Mouse (Mus musculus): ENCODE measurements around the gene Sgk1. TPM values are rescaled to one million over a fixed set of nuclear protein-coding genes. Genes with fewer than 3 reads are reported as not detected.
"Not testable (repeated sequence)": the region's sequence is repeated elsewhere in the genome, so short reads cannot be mapped to it uniquely, and the experiment has no call there.

Sgk1 gene
- total RNA-seq, 2 experiments from 2014 or later, result 75.5 to 79.8 TPM

DNA sequence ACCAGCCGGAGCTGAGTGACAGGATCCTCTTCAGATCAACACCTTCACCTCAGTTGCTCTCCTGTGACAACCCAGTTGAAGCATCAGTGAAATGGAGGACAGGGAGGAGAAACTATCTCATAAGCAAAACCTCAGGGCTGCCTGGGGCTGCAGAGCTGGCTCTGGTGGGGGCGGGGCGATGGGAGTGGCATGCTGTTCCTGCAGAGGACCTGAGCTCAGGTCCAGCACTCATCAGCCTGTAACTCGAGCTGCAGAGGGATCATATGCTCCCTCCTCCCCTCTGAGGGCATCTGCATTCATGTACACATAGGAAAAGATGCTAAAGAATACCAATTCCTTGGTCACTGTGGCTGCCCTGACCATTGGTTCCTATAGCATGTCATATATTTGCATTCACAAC, 15.5 kb upstream of the Sgk1 start:
- no peak for DNase-seq

DNA sequence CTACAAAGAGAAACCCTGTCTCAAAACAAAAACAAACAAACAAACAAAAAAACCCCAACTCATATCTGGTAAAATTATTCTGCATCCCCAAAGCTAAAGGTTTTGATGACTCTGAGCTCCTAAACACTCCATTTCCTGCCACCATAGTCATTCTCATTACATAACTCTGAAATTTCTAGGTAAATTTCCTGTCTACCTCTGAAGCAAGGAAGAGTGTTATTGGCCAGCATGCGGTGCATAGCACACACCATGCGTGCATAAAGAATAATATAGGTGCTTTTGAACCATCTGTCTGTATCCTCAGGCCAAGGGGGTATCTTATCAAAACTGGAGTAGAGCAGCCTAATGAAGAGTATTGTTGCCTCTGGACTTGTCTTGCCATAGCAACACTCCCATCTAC, 13.8 kb upstream of the Sgk1 start:
- no peak for DNase-seq

DNA sequence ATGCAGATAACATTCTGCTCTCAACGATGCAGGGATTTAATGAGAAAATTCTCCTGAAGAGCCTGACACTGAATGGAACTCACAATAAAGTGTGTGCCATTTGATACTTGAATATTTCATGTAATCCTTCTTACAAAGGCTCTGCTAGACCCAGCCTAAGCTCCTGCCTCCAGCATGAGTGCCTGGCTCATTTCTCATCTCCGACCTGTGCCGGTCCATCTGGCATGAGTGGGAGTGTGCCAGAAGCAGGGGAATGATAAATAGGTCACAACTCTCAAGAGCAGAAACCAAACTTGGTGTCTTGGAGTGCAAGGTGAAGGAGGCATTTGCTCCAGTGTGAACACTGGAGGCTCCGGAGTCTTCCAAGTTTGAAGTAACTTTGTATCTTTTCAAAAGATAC, 13.4 kb upstream of the Sgk1 start:
- DNase-seq, result no peak

DNA sequence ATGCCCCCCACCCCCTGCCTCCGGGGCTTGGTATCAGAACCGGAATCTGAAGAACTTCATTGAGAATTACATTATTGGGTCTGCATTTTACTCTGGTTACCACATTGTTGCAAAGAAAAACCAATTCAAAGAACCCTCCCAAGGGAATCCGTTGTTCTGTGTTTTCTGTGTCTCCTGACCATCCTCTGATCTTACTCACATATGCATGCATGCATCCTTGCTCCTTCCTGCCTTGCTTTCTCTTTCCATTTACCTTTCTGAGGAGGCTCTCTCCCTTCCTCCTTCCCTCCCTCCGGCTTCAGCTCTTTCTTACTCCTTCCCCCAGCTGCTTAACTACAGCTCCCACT, 174 bp upstream of the Sgk1 start:
- no peak for DNase-seq

DNA sequence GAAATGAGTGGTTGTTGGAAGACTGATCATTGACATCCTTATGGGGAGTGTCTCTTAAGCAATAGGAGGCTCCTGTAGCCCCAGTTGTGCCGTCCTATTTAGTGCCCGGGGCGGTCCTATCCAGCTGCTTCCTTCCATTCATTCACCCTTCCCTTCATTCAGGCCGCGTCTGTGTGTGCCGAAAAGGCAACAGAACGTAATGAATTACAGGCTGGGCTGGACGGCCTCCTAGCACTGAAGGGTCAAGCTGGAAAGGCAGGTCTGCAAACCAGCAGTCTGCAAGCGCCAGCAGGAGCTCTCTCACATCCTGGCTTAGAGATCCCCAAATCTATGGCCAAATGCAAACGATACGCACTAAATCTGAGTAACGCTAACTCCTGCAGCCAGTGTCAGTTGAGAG, 1.6 kb downstream of the Sgk1 start:
- no peak for DNase-seq

DNA sequence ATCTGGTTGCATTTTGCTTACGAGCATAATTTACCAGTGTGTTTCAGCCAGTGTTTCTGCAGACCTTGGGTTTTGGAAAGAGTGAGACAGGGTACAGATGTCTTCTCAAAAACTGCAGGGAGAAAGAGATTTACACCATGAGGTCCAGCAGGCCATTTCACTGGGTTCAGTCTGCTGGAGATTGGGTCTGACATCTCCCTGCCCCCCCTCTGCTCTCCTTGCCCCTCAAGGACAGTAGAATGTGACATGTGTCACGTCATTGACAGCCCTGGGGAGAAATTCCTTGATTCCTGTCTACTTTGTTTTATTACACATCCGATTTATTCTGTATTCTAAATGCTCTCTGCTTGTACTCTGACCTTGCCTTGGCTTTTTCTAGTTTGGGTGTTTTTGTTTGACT, 2.5 kb downstream of the Sgk1 start:
- no peak for DNase-seq

DNA sequence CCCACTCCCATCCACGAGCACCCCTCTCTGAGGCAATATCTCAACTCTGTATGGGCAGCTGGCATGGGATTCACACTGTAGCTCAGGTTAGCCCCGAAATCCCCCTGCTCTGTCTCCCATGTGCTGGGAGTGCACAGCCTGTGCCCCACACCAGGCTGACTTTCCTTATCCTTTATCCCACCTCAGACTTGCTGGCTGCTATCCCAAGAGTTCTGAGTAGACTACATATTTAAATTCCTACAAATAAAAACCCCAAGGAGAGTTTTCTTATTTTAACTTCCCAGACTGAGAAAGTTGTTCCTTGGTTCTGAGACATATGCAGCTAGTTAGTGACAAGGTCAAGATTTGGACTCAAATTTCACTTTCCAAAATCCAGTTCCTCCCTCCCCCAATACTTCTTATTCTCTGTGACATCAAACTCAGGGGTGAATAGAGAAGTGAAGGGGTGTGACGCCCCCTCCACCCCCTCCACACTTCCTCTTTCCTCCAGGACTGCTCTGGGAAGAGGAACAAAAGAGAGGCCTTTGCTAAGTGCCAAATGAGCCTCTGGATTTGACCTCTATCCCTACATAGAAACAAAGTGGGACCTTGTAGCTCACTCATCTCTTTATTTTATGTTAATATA, 7.3 kb downstream of the Sgk1 start:
- DNase-seq, result peak in 1 of 2 experiments; percentile 71

DNA sequence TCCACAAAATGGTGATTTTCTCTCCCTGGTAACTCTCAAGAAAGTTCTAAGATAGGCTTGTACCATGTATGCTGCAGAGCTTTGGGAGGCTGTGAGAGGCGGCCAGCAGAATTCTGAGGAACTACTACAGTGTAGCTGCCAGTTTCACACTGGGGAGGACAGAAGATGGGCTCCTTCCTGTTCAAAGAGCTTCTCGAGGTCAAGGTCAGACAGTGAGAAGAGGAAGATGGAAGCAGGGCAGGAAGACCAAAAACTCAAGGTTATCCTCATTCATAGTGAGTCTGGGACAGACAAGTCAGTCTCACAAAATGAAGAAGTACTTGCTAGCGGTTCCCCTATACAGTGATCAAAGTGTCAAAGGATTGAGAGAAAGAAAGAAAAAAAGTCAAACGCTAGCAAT, 8.3 kb downstream of the Sgk1 start:
- peak in 1 of 2 experiments; percentile 35 for DNase-seq

DNA sequence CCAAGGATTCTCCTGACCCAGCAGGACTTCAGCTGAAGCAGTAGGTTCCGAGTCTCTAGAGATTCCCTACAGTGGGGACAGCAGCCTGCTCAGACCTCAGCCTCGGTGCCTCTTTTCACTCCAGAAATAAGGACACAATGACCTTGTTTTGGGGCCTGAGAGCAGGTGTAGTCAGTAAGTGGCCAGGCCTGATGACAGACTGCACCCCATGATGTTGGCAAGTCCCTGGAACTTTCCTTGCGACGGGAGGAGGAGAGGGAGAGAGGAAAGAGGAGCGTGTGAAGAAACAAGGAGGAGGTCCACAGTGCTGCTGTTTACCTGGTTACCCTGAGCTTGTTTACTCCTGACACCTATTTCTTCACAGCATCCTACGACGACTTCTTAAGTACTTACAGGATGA, 9.5 kb downstream of the Sgk1 start:
- DNase-seq, result no peak

DNA sequence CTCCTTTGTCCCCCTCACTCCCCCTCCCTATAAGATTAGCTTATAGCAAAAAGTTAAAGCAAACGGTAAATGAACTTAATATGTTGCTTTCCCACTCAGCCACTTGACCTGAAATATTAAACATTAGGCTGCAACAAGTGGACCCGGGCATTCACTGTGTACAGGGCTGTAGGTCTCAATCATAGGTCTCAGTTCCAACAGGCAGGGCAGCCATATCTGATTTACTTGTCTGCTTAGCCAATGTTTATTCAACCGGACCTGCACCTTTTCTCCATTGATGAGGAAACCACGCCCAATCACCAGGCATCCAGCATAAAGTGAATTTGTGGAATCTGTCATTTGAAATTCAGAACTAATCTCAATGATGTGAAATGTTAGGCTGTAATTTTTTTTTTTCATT, 10.1 kb downstream of the Sgk1 start:
- DNase-seq, result no peak

DNA sequence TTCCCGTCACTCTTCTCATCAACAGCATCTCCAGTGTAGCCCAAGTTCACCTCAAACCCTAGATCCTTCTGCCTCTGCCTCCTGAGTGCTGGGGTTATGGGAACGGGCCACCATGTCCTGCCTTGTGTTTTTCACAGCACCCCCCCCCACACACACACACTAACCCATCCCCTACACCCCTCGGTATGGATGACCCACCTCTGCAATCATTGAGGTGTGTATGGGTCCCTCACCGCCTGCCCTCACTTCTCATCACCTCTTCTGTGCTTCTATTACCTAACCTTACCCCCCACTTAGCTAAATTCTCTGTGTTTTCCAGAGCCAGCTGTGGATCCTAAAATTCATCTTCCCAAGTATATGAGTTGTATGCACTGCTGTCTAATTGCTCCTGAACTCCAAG, 16.4 kb downstream of the Sgk1 start:
- DNase-seq, result no peak

DNA sequence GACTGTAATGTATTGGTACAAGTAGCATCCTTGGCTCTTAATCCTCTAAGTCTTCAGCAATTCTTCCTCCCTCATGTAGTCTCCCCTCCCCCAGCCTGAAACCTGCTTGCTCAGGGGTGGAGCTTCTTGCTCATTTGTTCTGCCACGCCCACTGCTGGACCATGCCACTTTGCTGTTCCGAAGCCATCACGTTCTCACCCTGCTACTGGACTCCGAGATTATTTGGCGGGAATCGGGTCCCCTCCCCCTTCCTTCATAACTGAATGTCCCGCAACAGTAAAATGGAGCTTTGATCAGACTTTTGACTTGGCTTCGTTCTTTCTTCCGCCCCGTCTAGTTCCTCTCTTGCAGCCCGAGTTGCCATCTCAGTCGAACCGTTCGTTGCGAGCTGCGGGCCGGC, 16.9 kb downstream of the Sgk1 start:
- DNase-seq, result not testable (repeated sequence)

DNA sequence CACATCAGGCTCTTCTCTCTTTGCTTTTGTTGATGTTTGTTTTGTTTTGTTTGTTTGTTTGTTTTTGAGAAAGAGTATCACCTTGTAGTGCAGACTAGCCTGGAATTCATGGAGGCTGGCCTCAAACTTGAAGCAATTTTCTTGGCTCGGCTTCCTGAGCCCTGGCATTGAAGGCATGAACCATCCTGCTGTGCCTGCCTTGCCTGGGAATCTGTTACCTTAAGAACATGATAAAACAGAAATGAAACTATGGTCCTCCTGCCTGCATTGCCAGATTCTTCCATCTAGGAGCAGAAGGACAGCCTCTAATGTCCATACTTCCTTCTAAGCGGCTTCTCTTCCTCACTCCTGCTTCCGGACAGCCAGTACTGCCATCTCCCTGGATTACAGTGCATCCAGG, 17.4 kb downstream of the Sgk1 start:
- no peak for DNase-seq

DNA sequence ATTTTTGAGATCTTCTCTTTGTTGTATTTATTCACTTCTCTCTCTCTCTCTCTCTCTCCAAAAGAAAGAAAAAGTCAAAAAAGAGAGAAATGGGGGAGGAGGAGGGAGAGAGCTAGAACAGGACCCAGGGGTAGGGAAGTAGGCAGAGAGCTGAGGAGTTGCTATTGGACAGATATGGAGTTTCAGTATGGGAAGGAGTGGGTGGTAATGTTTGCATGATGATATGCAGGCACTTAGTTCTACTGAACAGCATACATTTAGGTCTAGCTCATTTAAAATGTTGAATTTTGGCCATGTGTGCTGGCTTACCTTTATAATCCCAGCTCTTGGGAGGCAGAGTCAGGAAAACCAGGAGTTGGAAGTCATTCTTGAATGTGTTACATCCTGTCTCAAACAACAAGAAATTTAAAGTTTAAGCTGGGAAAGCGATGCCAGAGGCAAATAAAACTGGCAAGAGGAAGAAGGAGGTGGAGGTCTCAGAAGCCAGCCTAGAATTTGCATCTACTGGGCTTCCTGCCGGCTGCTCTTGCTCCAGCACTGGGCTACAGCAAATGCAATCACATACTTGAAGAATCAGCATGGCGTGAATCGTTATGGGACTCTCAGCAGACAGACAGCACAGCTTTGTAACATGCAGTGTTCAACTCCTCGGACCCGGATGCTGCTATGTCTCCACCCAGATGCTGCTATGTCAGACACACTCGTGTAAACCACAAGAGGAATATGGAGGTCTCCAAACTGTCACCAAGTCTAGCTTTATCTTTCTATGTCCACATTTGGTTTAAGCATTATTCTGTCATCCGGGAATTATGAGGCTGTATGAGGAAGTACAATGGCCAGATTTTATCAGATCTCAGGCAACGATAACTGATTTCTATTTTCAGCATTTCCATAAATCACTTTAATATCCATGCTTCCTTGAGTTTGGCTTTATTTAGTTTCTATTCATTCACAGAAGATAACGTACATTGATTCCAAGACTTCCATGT, 20.5 kb downstream of the Sgk1 start:
- DNase-seq, result peak in 1 of 2 experiments; percentile 39

DNA sequence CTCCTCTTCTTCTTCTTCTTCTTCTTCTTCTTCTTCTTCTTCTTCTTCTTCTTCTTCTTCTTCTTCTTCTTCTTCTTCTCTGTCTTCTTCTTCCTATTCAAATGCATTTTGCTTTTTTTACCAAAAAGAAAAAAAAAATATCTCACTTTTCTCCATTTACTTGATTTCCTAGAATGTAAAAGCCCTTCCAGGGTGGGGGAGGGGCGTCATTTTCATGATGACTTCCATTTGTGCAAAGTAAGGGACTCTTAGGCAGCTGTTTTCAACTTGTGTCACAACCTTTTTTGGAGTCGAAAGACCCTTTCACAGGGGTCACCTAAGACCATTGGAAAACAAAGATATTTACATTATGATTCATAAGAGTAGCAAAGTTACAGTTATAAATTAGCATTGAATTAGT, 22.2 kb downstream of the Sgk1 start:
- DNase-seq, result no peak

DNA sequence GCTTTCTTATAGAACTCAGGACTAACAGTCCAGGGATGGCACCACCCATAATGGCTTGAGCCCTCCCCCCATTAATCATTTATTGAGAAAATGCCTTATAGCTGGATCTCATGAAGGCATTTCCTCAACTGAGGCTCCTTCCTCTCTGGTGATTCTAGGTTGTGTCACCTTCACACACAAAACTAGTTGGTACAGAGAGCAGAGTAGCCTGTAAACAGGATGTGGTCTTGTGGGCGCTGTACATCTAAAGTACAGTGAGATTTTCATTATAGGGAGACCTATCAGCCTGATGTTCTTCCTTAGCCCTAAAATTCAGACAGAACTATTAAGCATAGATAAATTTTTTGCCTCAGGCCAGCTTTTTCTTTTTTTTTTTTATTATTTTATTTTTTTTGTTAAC, 23.6 kb downstream of the Sgk1 start:
- no peak for DNase-seq

DNA sequence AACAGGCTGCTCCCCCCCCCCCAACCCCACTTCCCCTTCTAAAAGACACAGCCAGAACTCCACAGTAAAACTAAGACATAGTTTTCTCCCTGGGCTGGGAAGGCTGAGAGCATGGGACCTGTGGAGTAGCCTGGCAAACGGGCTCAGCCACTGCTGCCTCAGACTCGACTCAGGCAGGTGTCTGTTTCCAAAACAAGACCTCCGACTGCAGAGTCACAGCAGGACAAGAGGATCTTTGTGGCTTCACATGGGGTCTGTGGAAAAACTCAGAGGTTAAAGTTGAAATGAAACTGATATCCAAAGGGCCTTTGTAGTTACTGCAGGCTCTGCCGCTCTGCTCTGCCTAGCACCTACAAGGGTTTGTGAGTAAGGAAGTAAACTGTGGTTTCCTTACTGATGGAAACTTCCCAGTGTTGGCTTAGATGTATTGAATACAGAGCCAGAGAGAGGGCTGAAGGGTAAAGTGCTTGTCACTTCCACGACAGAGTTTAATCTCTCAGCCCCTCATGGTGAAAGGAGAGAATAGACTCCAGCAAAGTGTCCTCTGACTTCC, 25.0 kb downstream of the Sgk1 start:
- no peak for DNase-seq

DNA sequence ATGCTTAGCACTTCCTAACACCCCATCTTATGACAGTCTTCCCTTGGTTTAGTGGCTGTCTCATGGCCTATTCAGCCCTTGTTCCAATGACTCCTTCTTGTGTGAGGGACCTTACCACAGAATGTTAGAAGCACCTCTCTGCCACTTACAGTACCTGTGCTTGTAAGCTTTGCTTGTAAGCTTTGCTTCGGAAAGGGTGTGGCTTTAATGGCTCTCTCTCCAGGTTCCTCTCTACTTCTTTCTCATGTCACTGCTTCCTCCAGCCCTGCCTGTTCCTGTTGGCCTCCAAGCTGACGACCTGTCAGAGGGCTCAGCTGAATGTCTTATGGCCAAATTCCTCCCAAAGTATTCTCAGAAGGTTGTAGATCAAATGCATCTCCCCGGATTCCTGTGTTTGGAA, 25.8 kb downstream of the Sgk1 start:
- DNase-seq, result peak in 1 of 2 experiments; percentile 9

DNA sequence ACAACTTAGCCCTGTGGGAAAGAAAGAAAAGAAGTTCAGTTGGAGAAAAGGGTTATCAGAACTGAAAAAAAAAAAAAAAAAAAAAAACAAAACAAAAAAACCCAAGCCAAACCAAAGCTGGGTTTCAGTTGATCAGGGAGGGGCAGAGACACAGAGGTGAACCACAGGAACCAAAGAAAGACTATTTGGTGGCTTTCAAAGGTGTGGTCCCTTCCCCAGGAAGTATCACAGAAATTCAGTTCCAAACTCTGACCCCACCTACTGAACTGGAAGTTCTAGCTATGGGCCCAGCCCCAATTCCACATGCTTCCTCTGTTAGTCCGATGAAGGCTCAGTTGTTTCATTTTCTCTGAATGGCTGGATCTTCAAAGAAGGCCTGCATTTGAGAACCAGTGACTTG, 26.7 kb downstream of the Sgk1 start:
- DNase-seq, result peak in 1 of 2 experiments; percentile 62

DNA sequence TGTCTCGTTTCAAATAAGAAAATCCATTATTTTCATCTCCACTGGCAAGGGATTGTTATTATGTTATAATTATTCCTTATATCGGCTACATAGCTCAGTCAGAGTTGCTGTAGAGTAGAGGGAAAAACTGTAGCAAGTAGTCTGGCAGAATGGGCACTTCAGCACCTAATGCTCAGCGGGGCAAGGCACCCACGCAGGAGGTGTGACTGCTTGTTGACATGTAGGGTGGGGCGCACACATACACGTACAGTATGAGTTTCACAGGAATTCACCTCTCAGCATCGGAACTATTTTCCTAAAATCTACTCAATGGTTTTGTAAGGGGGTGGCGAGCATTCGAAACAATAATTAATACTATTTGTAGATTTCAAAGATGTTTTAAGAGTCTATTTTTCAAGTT, 28.4 kb downstream of the Sgk1 start:
- DNase-seq, result no peak

DNA sequence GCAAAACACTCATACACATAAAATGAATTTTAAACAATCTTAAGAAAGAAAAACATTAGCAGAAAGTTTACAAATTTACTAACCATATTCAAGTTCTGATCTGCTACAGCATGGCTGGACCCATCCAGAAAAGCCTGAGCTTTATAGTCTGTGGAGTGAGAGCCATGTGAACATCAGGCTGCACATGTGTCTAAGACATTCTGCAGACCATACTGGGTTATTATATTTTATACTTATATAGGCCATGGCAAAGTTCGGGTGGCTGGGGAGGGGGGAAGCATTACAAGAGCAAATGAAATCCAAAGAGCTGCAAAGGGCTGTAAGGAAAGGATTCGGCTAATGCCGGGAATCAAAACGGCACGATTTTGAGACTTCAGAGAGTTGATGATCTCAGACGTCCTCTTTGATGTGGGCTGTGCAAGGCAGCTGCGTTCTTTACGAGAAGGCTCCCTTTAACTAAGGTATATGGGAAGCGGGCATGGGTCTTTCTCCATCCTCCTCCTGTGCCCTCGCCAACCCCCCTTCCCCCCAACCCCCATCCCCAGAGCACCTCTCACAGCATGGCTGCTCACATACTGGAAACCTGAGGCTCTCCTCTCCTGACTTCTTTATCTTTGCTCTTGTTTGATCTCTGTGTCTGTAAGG, 29.4 kb downstream of the Sgk1 start:
- no peak for DNase-seq

DNA sequence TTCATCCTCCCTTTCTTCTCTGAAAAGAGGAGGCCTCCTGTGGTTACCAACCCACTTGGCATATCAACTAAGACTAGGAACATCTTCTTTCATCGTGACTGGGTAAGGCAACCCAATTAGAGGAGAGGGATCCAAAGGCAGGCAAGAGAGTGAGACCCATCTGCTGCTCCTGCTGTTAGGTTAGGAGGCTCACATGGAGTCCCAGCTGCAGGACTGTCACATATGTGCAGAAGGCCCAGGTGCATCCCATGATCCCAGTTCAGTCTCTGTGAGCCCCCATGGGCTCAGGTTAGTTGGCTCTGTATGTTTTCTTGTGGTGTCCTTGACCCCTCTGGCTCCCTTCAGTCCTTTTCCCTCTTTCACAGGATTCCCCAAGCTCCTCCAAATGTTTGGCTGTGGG, 32.8 kb downstream of the Sgk1 start:
- no peak for DNase-seq

All from heart, adult 18-20 months (tissue).